Comparison of ENCODE assay signal across 18 mouse cellular contexts in the genomic region with DNA sequence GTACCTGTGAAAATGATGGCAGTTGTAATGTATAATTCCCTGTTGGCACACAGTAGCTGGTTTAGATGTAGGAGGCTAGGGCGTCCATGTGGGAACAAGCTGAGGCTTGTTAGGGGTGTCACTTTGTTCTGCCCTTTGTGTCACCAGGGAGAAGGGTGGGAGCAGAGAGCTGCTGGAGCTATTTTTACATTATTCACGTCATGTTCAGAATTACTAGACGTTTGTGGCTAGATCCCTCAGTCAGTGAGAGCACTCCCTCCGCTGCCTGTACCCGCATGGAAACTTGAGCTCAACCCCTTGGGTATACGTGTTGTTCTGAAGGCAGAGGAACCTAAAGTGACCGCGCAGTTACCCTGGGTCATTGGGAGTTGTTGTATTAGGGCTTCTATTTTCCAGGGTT. TPM values are rescaled to one million over a fixed set of nuclear protein-coding genes. Genes with fewer than 3 reads are reported as not detected.
DNase-seq lines count a peak whose midpoint lies in the region; TF ChIP-seq lines count a peak whose summit lies in the region.
"Had no signal": no experiment of that assay in that cellular context is flagged by ENCODE, and none has a peak within 500 bp of the region (broad histone marks: within the 10 kb centered on the region; RNA-seq: fewer than 3 reads in every experiment).

No protein-coding gene starts in this region.

- 59% methylated on average over 8 of the region's 8 CpGs for WGBS in heart, embryonic 10.5 days

- H3K4me1 ChIP-seq in heart, embryonic 10.5 days = peaks cover 98% of the 10 kb centered on the region

- intact Hi-C loops in gastrocnemius, adult 2 months (cut with DNase I) = no loop called here

- H3K27me3 ChIP-seq in heart, embryonic 10.5 days (ENCODE audit: insufficient read depth, poor library complexity, severe bottlenecking) = no peaks in the 10 kb centered on the region
- H3K27me3 ChIP-seq: forebrain, embryonic 13.5 days had no signal

- no peaks in the 10 kb centered on the region for H3K9me3 ChIP-seq in heart, embryonic 10.5 days
- H3K9me3 ChIP-seq: forebrain, embryonic 13.5 days had no signal

- no peak for TF ChIP-seq CTCF in gastrocnemius, adult 2 months (IDR thresholded peaks at IDR 0.05)

- peak overlapping the region; percentile 51 for H3K27ac ChIP-seq in gastrocnemius, adult 2 months
- peak overlapping the region; percentile 74; the same call in 1 of the 2 replicates for H3K27ac ChIP-seq in heart, embryonic 10.5 days

- no peak overlapping the region for H3K4me3 ChIP-seq in gastrocnemius, adult 2 months
- H3K4me3 ChIP-seq in heart, embryonic 10.5 days = no peak overlapping the region
- H3K4me3 ChIP-seq: forebrain, embryonic 13.5 days had no signal

- peaks cover 14% of the 10 kb centered on the region for H3K36me3 ChIP-seq in heart, embryonic 10.5 days

- peak; percentile 44 for DNase-seq in gastrocnemius, adult 2 months
- DNase-seq in gastrocnemius, postnatal 10 days = no peak
- DNase-seq in 416B (ENCODE audit: low read depth) = peak; percentile 23
- DNase-seq in heart, embryonic 10.5 days (ENCODE audit: low spot score) = no peak
- peak; percentile 41 for DNase-seq in heart, postnatal 4 days
- DNase-seq in spleen, postnatal 10 days (ENCODE audit: low spot score in 2 of 2) = no peak
- no peak for DNase-seq in lung, postnatal 36 days
- no peak for DNase-seq in layer of hippocampus, adult 9-11 months
- DNase-seq: adrenal gland, postnatal 25 days; B cell, adult 2 months; cerebellum, adult 18-20 months; kidney, adult 18-20 months; kidney, postnatal 25 days; liver; liver, postnatal 0 days; lung, postnatal 14 days; right cerebral cortex, postnatal 25 days had no signal

RNA-seq across cellular contexts. Expression of a gene that starts 58.4 kb away (rescaled TPM):
- 10 to 100 TPM; 23.7 to 30.0 TPM for total RNA-seq in gastrocnemius, adult 2 months (2021)
- total RNA-seq in gastrocnemius, postnatal 10 days (2021) = 10 to 100 TPM; 29.4 to 35.1 TPM
- polyA plus RNA-seq in heart, embryonic 10.5 days (2016; fragmentation: Nextera tagmentation; extraction: Ambion mirVana) = 69.6 and 139 TPM in 2 replicates
- 10 to 100 TPM; 55.3 to 58.7 TPM for total RNA-seq in heart, postnatal 4 days (2021)

Comparison
In these comparisons a context has a peak if more than half of its experiments do, and no peak if none do; other contexts are left out.
1. DNase-seq: peak in gastrocnemius, adult 2 months (single experiment), 416B (single experiment) and heart, postnatal 4 days (single experiment); none in gastrocnemius, postnatal 10 days (single experiment), heart, embryonic 10.5 days (single experiment), spleen, postnatal 10 days (0 of 2), lung, postnatal 36 days (single experiment) and layer of hippocampus, adult 9-11 months (single experiment).